Mouse (Mus musculus): Measurements from ENCODE around the gene Hbb-y. TPM values are rescaled to one million over a fixed set of nuclear protein-coding genes. Genes with fewer than 3 reads are reported as not detected.

The Hbb-y gene
- total RNA-seq (2012; rRNA removed) (not detected in 2 replicates), polyA plus RNA-seq (2012; ENCODE audit: insufficient read depth in 1 of 2, insufficient read length in 2 of 2, low read depth in 1 of 2, low replicate concordance in 2 of 2, missing spikeins in 1 of 2) (under 1 TPM in 1 of 2 experiments, not detected in 1; 0.11 TPM)

DNA sequence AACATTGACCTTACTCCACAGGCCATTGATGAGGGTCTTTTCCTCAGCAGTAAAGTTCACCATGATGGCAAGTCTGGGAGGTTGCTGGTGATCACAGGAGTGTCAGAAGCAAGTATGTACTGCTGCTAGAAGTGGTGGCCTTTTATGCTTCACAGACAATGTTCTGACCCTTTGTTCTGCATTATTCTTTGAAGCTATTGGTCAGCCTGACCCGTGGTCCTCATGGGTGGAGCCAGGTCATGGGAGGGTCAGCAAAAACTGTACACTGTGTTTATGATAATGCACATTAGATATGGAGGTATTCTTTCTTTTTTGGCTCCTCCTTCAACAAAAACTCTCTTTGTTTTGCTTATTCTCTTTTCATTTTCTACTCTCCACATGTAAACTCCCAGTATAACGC is at the start of gene Hbb-y:
Gene Hbb-y (minus strand): TSS at position 127 of the 400 bp plus-strand sequence.
- Histone ChIP-seq H3K4me1 (ENCODE audit: control insufficient read depth in 1 of 2, insufficient read depth in 2 of 2, low read length in 2 of 2) (peaks cover 6 to 16% of the 10 kb centered on the region in 2 experiments), H3K9ac (ENCODE audit: control insufficient read depth, low read depth, low read length, poor library complexity, severe bottlenecking) (no peak within 1 kb of the TSS), H3K36me3 (ENCODE audit: control insufficient read depth in 1 of 2, insufficient read depth in 2 of 2, low read length in 2 of 2) (peaks cover 0 to 15% of the 10 kb centered on the region in 2 experiments; a peak in 2 of 4 replicates), H3K27ac (ENCODE audit: control insufficient read depth, low read depth, low read length) (no peak within 1 kb of the TSS), H3K9me3 (replicated peaks; ENCODE audit: insufficient read depth, low read length) (no peaks in the 10 kb centered on the region), H3K4me3 (ENCODE audit: control insufficient read depth in 1 of 2, insufficient read depth in 1 of 2, low read depth in 2 of 2, low read length in 2 of 2) (no peak within 1 kb of the TSS), H3K27me3 (ENCODE audit: control insufficient read depth in 1 of 2, insufficient read depth in 2 of 2, low read length in 2 of 2) (no peaks in the 10 kb centered on the region), H3K79me2 (ENCODE audit: control insufficient read depth, insufficient read depth, low read length, poor library complexity) (no peaks in the 10 kb centered on the region)
- no peak for DNase-seq (ENCODE audit: low read depth, low spot score)
- no peak for TF ChIP-seq MEF2A (IDR thresholded peaks at IDR 0.05; ENCODE audit: extremely low read depth, insufficient replicate concordance, low read depth, low read length, poor library complexity, severe bottlenecking)
- TF ChIP-seq MAZ (IDR thresholded peaks at IDR 0.05; ENCODE audit: low read depth, low read length): no peak
- no peak for TF ChIP-seq POLR2A (IDR thresholded peaks at IDR 0.05; ENCODE audit: control insufficient read depth in 1 of 2, insufficient read depth in 1 of 2, low read depth in 1 of 2, low read length in 2 of 2, poor library complexity in 1 of 2)
- no peak for TF ChIP-seq SMC3 (IDR thresholded peaks at IDR 0.05; ENCODE audit: low read depth, low read length)
- TF ChIP-seq MXI1 (IDR thresholded peaks at IDR 0.05; ENCODE audit: low read depth, low read length): no peak
- TF ChIP-seq USF2 (IDR thresholded peaks at IDR 0.05; ENCODE audit: borderline replicate concordance in 1 of 2, insufficient read depth in 1 of 2, low read depth in 1 of 2, low read length in 2 of 2): no peak
- no peak for TF ChIP-seq ZC3H11A (IDR thresholded peaks at IDR 0.05; ENCODE audit: low read depth, low read length)
- TF ChIP-seq UBTF (IDR thresholded peaks at IDR 0.05; ENCODE audit: borderline replicate concordance, insufficient read depth, low read depth, low read length): no peak
- no peak for TF ChIP-seq CHD1 (IDR thresholded peaks at IDR 0.05; ENCODE audit: low read depth, low read length)
- no peak for TF ChIP-seq USF1 (IDR thresholded peaks at IDR 0.05; ENCODE audit: low read depth, low read length)

DNA sequence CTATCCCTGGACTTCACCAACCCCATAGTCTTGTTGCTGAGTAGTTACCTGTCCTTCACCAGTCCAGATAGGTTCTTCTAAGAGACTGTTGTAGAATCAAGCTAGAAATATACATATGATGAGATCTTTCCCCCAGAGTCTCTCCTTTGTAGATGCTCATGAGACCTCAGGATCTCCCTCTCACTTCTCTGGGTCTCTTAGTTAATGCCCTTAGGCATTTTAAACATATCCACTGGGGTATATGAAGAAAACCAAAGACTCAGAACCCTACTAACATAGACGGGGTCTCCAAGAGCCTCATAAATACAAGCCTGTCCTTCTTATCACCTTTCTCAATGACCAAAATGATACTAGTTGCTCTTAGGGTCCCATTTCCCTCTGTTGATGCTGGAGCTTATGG is 41.4 kb upstream of the Hbb-y start, which contains the start of gene Olfr64:
Gene Olfr64 (minus strand): TSS at position 101 of the 400 bp plus-strand sequence.
- H3K27ac ChIP-seq (ENCODE audit: control insufficient read depth, low read depth, low read length): no peak within 1 kb of the TSS
- no peaks in the 10 kb centered on the region for H3K27me3 ChIP-seq (ENCODE audit: control insufficient read depth in 1 of 2, insufficient read depth in 2 of 2, low read length in 2 of 2)
- no peaks in the 10 kb centered on the region for H3K79me2 ChIP-seq (ENCODE audit: control insufficient read depth, insufficient read depth, low read length, poor library complexity)
- DNase-seq (ENCODE audit: low read depth, low spot score): no peak
- no peak within 1 kb of the TSS for H3K4me3 ChIP-seq (ENCODE audit: control insufficient read depth in 1 of 2, insufficient read depth in 1 of 2, low read depth in 2 of 2, low read length in 2 of 2)
- H3K9ac ChIP-seq (ENCODE audit: control insufficient read depth, low read depth, low read length, poor library complexity, severe bottlenecking): no peak within 1 kb of the TSS
- H3K36me3 ChIP-seq (ENCODE audit: control insufficient read depth in 1 of 2, insufficient read depth in 2 of 2, low read length in 2 of 2): no peaks in the 10 kb centered on the region
- no peaks in the 10 kb centered on the region for H3K9me3 ChIP-seq (replicated peaks; ENCODE audit: insufficient read depth, low read length)
- TF ChIP-seq TBP (IDR thresholded peaks at IDR 0.05; ENCODE audit: low read depth, low read length) (no peak), CHD1 (IDR thresholded peaks at IDR 0.05; ENCODE audit: low read depth, low read length) (no peak), ZC3H11A (IDR thresholded peaks at IDR 0.05; ENCODE audit: low read depth, low read length) (no peak), POLR2AphosphoS5 (IDR thresholded peaks at IDR 0.05; ENCODE audit: borderline replicate concordance, low read depth, low read length) (no peak), POLR2AphosphoS2 (IDR thresholded peaks at IDR 0.05; ENCODE audit: low read length) (no peak), MAZ (IDR thresholded peaks at IDR 0.05; ENCODE audit: low read depth, low read length) (no peak)
- H3K4me1 ChIP-seq (ENCODE audit: control insufficient read depth in 1 of 2, insufficient read depth in 2 of 2, low read length in 2 of 2): no peaks in the 10 kb centered on the region

Measured in MEL (cell line).